Mouse (Mus musculus) CH12.LX (cell line): Measurements from ENCODE around the gene Hells.

Experiments
- MAX ChIP-seq: IDR thresholded peaks from 2 replicates; pipeline ENCODE4 v1.6.1; 2011; ENCODE audit warnings: low read length, improper control_type of control experiment
- POLR2A ChIP-seq: IDR thresholded peaks from 2 replicates; pipeline ENCODE4 v1.6.1; 2011; ENCODE audit warnings: low read depth, mild to moderate bottlenecking, improper control_type of control experiment, low read length

DNA sequence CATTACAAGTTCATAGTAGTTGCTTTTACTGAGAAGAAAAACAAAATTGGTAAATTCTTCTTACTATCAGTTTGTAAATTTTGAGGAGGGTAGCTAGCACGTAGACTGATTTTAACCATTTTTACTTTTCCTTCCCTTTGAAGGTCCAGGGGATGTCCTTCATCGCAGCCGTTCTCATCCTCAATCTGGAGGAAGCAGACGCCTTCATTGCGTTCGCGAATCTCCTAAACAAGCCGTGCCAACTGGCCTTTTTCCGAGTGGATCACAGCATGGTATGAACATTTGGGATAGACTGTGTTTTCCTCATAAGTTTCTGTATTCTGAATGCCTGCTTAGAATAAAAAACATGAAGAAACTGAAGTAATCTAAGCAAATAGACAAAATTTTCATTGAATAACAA is 16.9 kb upstream of the Hells start:
- TF ChIP-seq MAX (no peak), POLR2A (no peak)
